Comparison of ENCODE assay signal across 9 mouse cellular contexts in the genomic region with DNA sequence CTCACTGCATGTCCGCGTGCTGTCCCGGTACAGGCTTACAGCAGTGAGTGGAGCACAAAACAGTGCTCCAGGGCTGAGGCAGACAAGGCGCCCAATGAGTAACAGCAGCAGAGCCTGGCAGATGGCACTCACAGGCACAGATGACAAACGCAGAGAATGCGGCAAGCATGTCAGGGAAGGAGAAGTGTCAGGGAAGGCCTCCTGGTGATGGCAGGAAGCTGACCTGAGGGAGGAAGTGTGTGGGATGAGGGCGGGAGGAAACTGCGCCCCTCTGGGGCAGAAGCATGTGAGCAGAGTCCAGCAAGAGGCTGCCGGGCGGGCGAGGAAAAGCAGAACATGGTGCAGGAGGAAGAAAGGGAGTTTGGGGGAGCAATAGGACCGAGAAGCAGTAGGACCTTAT.
DNase-seq lines count a peak whose midpoint lies in the region; ATAC-seq and TF ChIP-seq lines count a peak whose summit lies in the region.
"Had no signal": no experiment of that assay in that cellular context is flagged by ENCODE, and none has a peak within 500 bp of the region (broad histone marks: within the 10 kb centered on the region; RNA-seq: fewer than 3 reads in every experiment).

No protein-coding gene starts in this region.

- peak; percentile 39 for DNase-seq in kidney, postnatal 10 days
- no peak for DNase-seq in kidney, adult 11 months
- peak; percentile 72 to 74 for DNase-seq in cerebellum, postnatal 25 days
- peak; percentile 63 to 69 for DNase-seq in layer of hippocampus, postnatal 36 days
- no peak for DNase-seq in embryo, embryonic 11 days

- peak overlapping the region; percentile 84 for H3K27ac ChIP-seq in bone marrow macrophage, adult 2 months (ENCODE audit: insufficient read depth, low read depth, low read length)
- H3K27ac ChIP-seq: limb, embryonic 13.5 days had no signal

- H3K4me1 ChIP-seq in bone marrow macrophage, adult 2 months (ENCODE audit: control insufficient read depth, insufficient read depth, low read length) = peaks cover 25% of the 10 kb centered on the region

- no peak for TF ChIP-seq POLR2A in bone marrow macrophage, adult 2 months (IDR thresholded peaks at IDR 0.05; ENCODE audit: borderline replicate concordance, low read depth, low read length)

- no peak for ATAC-seq in erythroid progenitor cell, adult 5-6 weeks (replicated peaks; ENCODE audit: low FRiP score, poor library complexity, severe bottlenecking)
- ATAC-seq in erythroblast, adult 5-6 weeks (replicated peaks; ENCODE audit: low FRiP score, poor library complexity, severe bottlenecking) = no peak

- TF ChIP-seq CTCF in bone marrow macrophage, adult 2 months (IDR thresholded peaks at IDR 0.05; ENCODE audit: low read depth, low read length) = no peak

- H3K4me3 ChIP-seq in bone marrow macrophage, adult 2 months (ENCODE audit: insufficient read depth, low read length) = peak overlapping the region; percentile 2
- H3K4me3 ChIP-seq: limb, embryonic 13.5 days had no signal

Comparison
In these comparisons a context has a peak if more than half of its experiments do, and no peak if none do; other contexts are left out.
1. DNase-seq: peak in kidney, postnatal 10 days (single experiment), cerebellum, postnatal 25 days (2 of 2) and layer of hippocampus, postnatal 36 days (2 of 2); none in kidney, adult 11 months (single experiment) and embryo, embryonic 11 days (single experiment).